Mouse (Mus musculus) MEL (cell line): Measurements from ENCODE around the gene Birc5. TPM values are rescaled to one million over a fixed set of nuclear protein-coding genes. Genes with fewer than 3 reads are reported as not detected.
A peak's percentile ranks its signal among the peaks of the same experiment; 100 is the strongest.
"Not testable (repeated sequence)": the region's sequence is repeated elsewhere in the genome, so short reads cannot be mapped to it uniquely, and the experiment has no call there.

Experiments used
- DNase-seq: peaks from one replicate; pipeline ENCODE4 v3.0.0; 2011; ENCODE audit warnings: low read depth, low spot score
- H3K27ac ChIP-seq: 2 replicates; pipeline ENCODE4 v1.5.1; 2012; ENCODE audit warnings: low read depth, mild to moderate bottlenecking, control low read depth, low read length, moderate library complexity; ENCODE audit not compliant: control insufficient read depth
- H3K27me3 ChIP-seq, 2 experiments: fragments of 150-350 bp in 1 of 2; sonication (generic) in 1 of 2; 2 replicates each; pipeline ENCODE4 v1.6.1; 2012; ENCODE audit warnings: low read length in 2 of 2, mild to moderate bottlenecking in 2 of 2, improper control_type of control experiment in 1 of 2, moderate library complexity in 1 of 2; ENCODE audit not compliant: insufficient read depth in 2 of 2, control insufficient read depth in 1 of 2
- H3K36me3 ChIP-seq, 2 experiments: 2 replicates each; pipeline ENCODE4 v1.6.1; 2012 to 2014; ENCODE audit warnings: low read length in 2 of 2, improper control_type of control experiment in 1 of 2, inconsistent platforms in 1 of 2, mild to moderate bottlenecking in 1 of 2; ENCODE audit not compliant: insufficient read depth in 2 of 2, control insufficient read depth in 1 of 2
- H3K4me1 ChIP-seq, 2 experiments: fragments of 150-350 bp in 1 of 2; sonication (generic) in 1 of 2; 2 replicates each; pipeline ENCODE4 v1.6.1; 2012; ENCODE audit warnings: low read length in 2 of 2, improper control_type of control experiment in 1 of 2, mild to moderate bottlenecking in 1 of 2; ENCODE audit not compliant: insufficient read depth in 2 of 2, control insufficient read depth in 1 of 2
- H3K4me3 ChIP-seq, 2 experiments: fragments of 150-350 bp in 1 of 2; sonication (generic) in 1 of 2; 2 replicates each; pipeline ENCODE4 v1.5.1; 2012; ENCODE audit warnings: low read depth in 2 of 2, low read length in 2 of 2, mild to moderate bottlenecking in 2 of 2, moderate library complexity in 2 of 2, control low read depth in 1 of 2, improper control_type of control experiment in 1 of 2; ENCODE audit not compliant: control insufficient read depth in 1 of 2, insufficient read depth in 1 of 2
- H3K79me2 ChIP-seq: 2 replicates; pipeline ENCODE4 v1.6.1; 2012; ENCODE audit warnings: mild to moderate bottlenecking, low read length, moderate library complexity; ENCODE audit not compliant: control insufficient read depth, poor library complexity, insufficient read depth
- H3K9ac ChIP-seq: 2 replicates; pipeline ENCODE4 v1.6.1; 2012; ENCODE audit warnings: low read depth, mild to moderate bottlenecking, control low read depth, low read length, moderate library complexity; ENCODE audit not compliant: control insufficient read depth, poor library complexity, severe bottlenecking
- H3K9me3 ChIP-seq: fragments of 150-350 bp; sonication (generic); replicated peaks from 2 replicates; pipeline ENCODE4 v1.6.1; 2012; ENCODE audit warnings: mild to moderate bottlenecking, low read length, improper control_type of control experiment, moderate library complexity; ENCODE audit not compliant: insufficient read depth
- CHD2 ChIP-seq: IDR thresholded peaks from 2 replicates; pipeline ENCODE4 v1.6.1; 2011; ENCODE audit warnings: low read length, improper control_type of control experiment
- E2F4 ChIP-seq: IDR thresholded peaks from 2 replicates; pipeline ENCODE4 v1.6.1; 2011; ENCODE audit warnings: low read depth, low read length, improper control_type of control experiment, borderline replicate concordance
- ELF1 ChIP-seq: IDR thresholded peaks from 2 replicates; pipeline ENCODE4 v1.6.1; 2014; ENCODE audit warnings: low read depth, mild to moderate bottlenecking, inconsistent platforms, low read length, improper control_type of control experiment, moderate library complexity
- ETS1 ChIP-seq: IDR thresholded peaks from 2 replicates; pipeline ENCODE4 v1.6.1; 2012; ENCODE audit warnings: low read depth, mild to moderate bottlenecking, inconsistent platforms, low read length, improper control_type of control experiment, moderate library complexity
- GABPA ChIP-seq: IDR thresholded peaks from 2 replicates; pipeline ENCODE4 v1.6.1; 2012; ENCODE audit warnings: low read depth, mild to moderate bottlenecking, inconsistent platforms, low read length, improper control_type of control experiment, moderate library complexity
- KAT2A ChIP-seq: conservative IDR thresholded peaks from 2 replicates; pipeline ENCODE4 v1.6.1; 2012; ENCODE audit warnings: low read depth, low read length, improper control_type of control experiment, inconsistent platforms
- MAFK ChIP-seq: IDR thresholded peaks from 2 replicates; pipeline ENCODE4 v1.6.1; 2011; ENCODE audit warnings: low read depth, mild to moderate bottlenecking, low read length, improper control_type of control experiment, borderline replicate concordance
- MAZ ChIP-seq: IDR thresholded peaks from 2 replicates; pipeline ENCODE4 v1.6.1; 2012; ENCODE audit warnings: low read depth, mild to moderate bottlenecking, inconsistent platforms, low read length, improper control_type of control experiment
- MYB ChIP-seq: IDR thresholded peaks from 2 replicates; pipeline ENCODE4 v1.6.1; 2011; ENCODE audit warnings: mild to moderate bottlenecking, low read depth, low read length, improper control_type of control experiment
- MYC ChIP-seq: IDR thresholded peaks from 2 replicates; pipeline ENCODE4 v1.6.1; 2011; ENCODE audit warnings: low read depth, mild to moderate bottlenecking, low read length, improper control_type of control experiment, moderate library complexity
- NELFE ChIP-seq: IDR thresholded peaks from 2 replicates; pipeline ENCODE4 v1.6.1; 2011; ENCODE audit warnings: low read depth, low read length, improper control_type of control experiment
- NRF1 ChIP-seq: IDR thresholded peaks from 2 replicates; pipeline ENCODE4 v1.6.1; 2014; ENCODE audit warnings: low read depth, mild to moderate bottlenecking, inconsistent platforms, low read length, improper control_type of control experiment, moderate library complexity; ENCODE audit not compliant: poor library complexity, insufficient read depth, severe bottlenecking
- POLR2A ChIP-seq, 2 experiments: IDR thresholded peaks; 2 replicates each; pipeline ENCODE4 v1.6.1; 2011 to 2012; ENCODE audit warnings: low read length in 2 of 2, mild to moderate bottlenecking in 2 of 2, control low read depth in 1 of 2, improper control_type of control experiment in 1 of 2, low read depth in 1 of 2, moderate library complexity in 1 of 2; ENCODE audit not compliant: control insufficient read depth in 1 of 2, insufficient read depth in 1 of 2, poor library complexity in 1 of 2
- POLR2AphosphoS5 ChIP-seq: IDR thresholded peaks from 2 replicates; pipeline ENCODE4 v1.6.1; 2012; ENCODE audit warnings: low read depth, borderline replicate concordance, mild to moderate bottlenecking, inconsistent platforms, low read length, moderate library complexity, mixed read lengths
- RCOR1 ChIP-seq: IDR thresholded peaks from 2 replicates; pipeline ENCODE4 v1.6.1; 2012; ENCODE audit warnings: low read depth, mild to moderate bottlenecking, inconsistent platforms, low read length, improper control_type of control experiment
- SIN3A ChIP-seq: IDR thresholded peaks from 2 replicates; pipeline ENCODE4 v1.6.1; 2012; ENCODE audit warnings: low read length, improper control_type of control experiment, inconsistent platforms
- TCF12 ChIP-seq: IDR thresholded peaks from 2 replicates; pipeline ENCODE4 v1.6.1; 2014; ENCODE audit warnings: low read depth, mild to moderate bottlenecking, inconsistent platforms, low read length, improper control_type of control experiment, moderate library complexity
- UBTF ChIP-seq: IDR thresholded peaks from 2 replicates; pipeline ENCODE4 v1.6.1; 2012; ENCODE audit warnings: low read depth, mild to moderate bottlenecking, inconsistent platforms, low read length, improper control_type of control experiment, moderate library complexity, borderline replicate concordance; ENCODE audit not compliant: insufficient read depth
- USF2 ChIP-seq, 2 experiments: IDR thresholded peaks; 2 replicates each; pipeline ENCODE4 v1.6.1; 2011 to 2012; ENCODE audit warnings: improper control_type of control experiment in 2 of 2, low read length in 2 of 2, borderline replicate concordance in 1 of 2, inconsistent platforms in 1 of 2, low read depth in 1 of 2, mild to moderate bottlenecking in 1 of 2; ENCODE audit not compliant: insufficient read depth in 1 of 2
- ZC3H11A ChIP-seq: IDR thresholded peaks from 2 replicates; pipeline ENCODE4 v1.6.1; 2012; ENCODE audit warnings: low read depth, mild to moderate bottlenecking, inconsistent platforms, low read length, improper control_type of control experiment
- ZMIZ1 ChIP-seq: IDR thresholded peaks from 2 replicates; pipeline ENCODE4 v1.6.1; 2012; ENCODE audit warnings: low read depth, mild to moderate bottlenecking, inconsistent platforms, low read length, improper control_type of control experiment, moderate library complexity
- polyA plus RNA-seq, 2 experiments: library from polyadenylated mRNA; stranded (reverse) in 1 of 2; unstranded in 1 of 2; fragments of >175 nt in 1 of 2; fragments of >200 nt in 1 of 2; gene quantifications; 2 replicates each; pipeline versions ENCODE4 v1.2.1 to v1.2.4; 2012; ENCODE audit warnings: low replicate concordance in 2 of 2, low read depth in 1 of 2; ENCODE audit not compliant: insufficient read length in 2 of 2, insufficient read depth in 1 of 2, missing spikeins in 1 of 2
- total RNA-seq: library from RNA; depleted of rRNA; stranded (reverse); fragments of 300-350 nt; gene quantifications from 2 replicates; pipeline ENCODE4 v1.2.3, GENCODE M21; 2012

Birc5 gene
- total and polyA plus RNA-seq, 3 experiments, result 214 to 242 TPM; not detected in 1

GRCm38 (mm10) chr11:117814704-117815366, 34.2 kb upstream of the Birc5 start:
- Histone ChIP-seq H3K9ac (no peak overlapping the region), H3K36me3 (peaks cover 5% of the 10 kb centered on the region in 2 experiments; a peak in 3 of 4 replicates), H3K27me3 (no peaks in the 10 kb centered on the region), H3K4me1 (peaks cover 0 to 9% of the 10 kb centered on the region in 2 experiments; a peak in 3 of 4 replicates), H3K9me3 (no peaks in the 10 kb centered on the region), H3K4me3 (no peak overlapping the region), H3K27ac (no peak overlapping the region), H3K79me2 (peaks cover 32% of the 10 kb centered on the region)
- DNase-seq, result peak; percentile 19
- TF ChIP-seq POLR2A (IDR thresholded peaks at IDR 0.05; ENCODE audit: control insufficient read depth in 1 of 2, insufficient read depth in 1 of 2, low read depth in 1 of 2, low read length in 2 of 2, poor library complexity in 1 of 2) (peak in 1 of 2 experiments; percentile 18; a peak in 1 of 4 replicates), MYB (peak; percentile 23; the same call in 1 of the 2 replicates), ZC3H11A (no peak)

- not testable (repeated sequence) for H3K27me3 ChIP-seq, H3K9me3 ChIP-seq, H3K36me3 ChIP-seq, H3K9ac ChIP-seq, H3K4me3 ChIP-seq, H3K4me1 ChIP-seq, H3K27ac ChIP-seq
- peaks cover 22% of the 10 kb centered on the region for H3K79me2 ChIP-seq
- DNase-seq, result peak; percentile 15
These were observed 33.2 kb upstream of the Birc5 start for GRCm38 (mm10) chr11:117815850-117816249.

DNA sequence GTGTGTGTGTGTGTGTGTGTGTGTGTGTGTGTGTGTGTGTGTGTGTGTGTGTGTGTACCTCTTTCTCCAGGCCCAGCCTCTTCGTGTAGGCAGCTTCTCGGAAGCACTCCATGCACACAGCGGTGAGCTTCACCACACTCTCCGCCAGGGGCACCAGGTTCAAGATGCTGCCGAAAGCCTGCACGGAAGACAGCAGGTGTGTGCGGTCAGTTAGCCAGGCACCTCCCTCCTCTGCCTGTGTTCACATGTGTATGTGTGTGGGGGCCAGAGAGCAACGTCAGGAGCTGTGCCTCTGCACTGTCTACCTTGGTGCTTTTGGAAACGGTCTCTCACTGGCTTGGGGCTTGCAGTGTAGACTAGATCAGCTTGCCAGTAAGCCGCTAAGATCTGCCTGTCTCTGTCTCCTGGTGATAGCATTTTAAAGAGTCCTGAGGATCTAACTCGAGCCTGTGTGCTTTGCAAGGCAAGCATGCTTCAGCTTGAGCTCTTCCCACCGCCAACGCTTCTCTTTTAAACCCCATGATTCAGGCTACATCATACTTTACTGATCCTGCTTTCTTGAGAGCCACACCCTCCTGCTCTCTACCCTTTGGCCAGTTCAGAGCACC, 32.6 kb upstream of the Birc5 start:
- DNase-seq, result no peak
- Histone ChIP-seq H3K9ac (no peak overlapping the region), H3K27ac (no peak overlapping the region), H3K4me1 (peaks cover 0 to 2% of the 10 kb centered on the region in 2 experiments; a peak in 2 of 4 replicates), H3K4me3 (no peak overlapping the region), H3K36me3 (peaks cover 0 to 7% of the 10 kb centered on the region in 2 experiments; a peak in 1 of 4 replicates), H3K79me2 (peaks cover 16% of the 10 kb centered on the region), H3K27me3 (no peaks in the 10 kb centered on the region), H3K9me3 (no peaks in the 10 kb centered on the region)
- TF ChIP-seq POLR2AphosphoS5 (no peak), GABPA (no peak), MYC (no peak), RCOR1 (no peak), NELFE (no peak), ETS1 (no peak), E2F4 (no peak), TCF12 (no peak), ELF1 (no peak), USF2 (IDR thresholded peaks at IDR 0.05; ENCODE audit: borderline replicate concordance in 1 of 2, insufficient read depth in 1 of 2, low read depth in 1 of 2, low read length in 2 of 2) (no peak), SIN3A (no peak), UBTF (no peak), MAZ (no peak), ZMIZ1 (no peak), NRF1 (no peak), MAFK (no peak), CHD2 (no peak), KAT2A (no peak)
